Mouse (Mus musculus): Measurements from ENCODE around the gene Fcgr4.

Fcgr4 gene

GRCm38 (mm10) chr1:171011733-171012132 lies 7.0 kb upstream of the Fcgr4 start:
- DNase-seq (ENCODE audit: extremely low spot score): no peak

- no peak for DNase-seq (ENCODE audit: extremely low spot score)
Observed at GRCm38 (mm10) chr1:171016676-171017356, 1.9 kb upstream of the Fcgr4 start.

GRCm38 (mm10) chr1:171017468-171018158 lies 1.1 kb upstream of the Fcgr4 start:
- no peak for DNase-seq (ENCODE audit: extremely low spot score)

- DNase-seq (ENCODE audit: extremely low spot score): no peak
Observed at GRCm38 (mm10) chr1:171019311-171019950, 711 bp downstream of the Fcgr4 start.

- no peak for DNase-seq (ENCODE audit: extremely low spot score)
Observed at GRCm38 (mm10) chr1:171031752-171032151, 13.0 kb downstream of the Fcgr4 start.

- no peak for DNase-seq (ENCODE audit: extremely low spot score)
Observed at GRCm38 (mm10) chr1:171032691-171033090, 14.0 kb downstream of the Fcgr4 start.

GRCm38 (mm10) chr1:171033196-171033595 lies 14.5 kb downstream of the Fcgr4 start:
- peak; percentile 45 for DNase-seq (ENCODE audit: extremely low spot score)

GRCm38 (mm10) chr1:171033756-171034155 lies 15.0 kb downstream of the Fcgr4 start:
- DNase-seq (ENCODE audit: extremely low spot score): peak; percentile 89

- no peak for DNase-seq (ENCODE audit: extremely low spot score)
Observed at GRCm38 (mm10) chr1:171034201-171034600, 15.5 kb downstream of the Fcgr4 start.

GRCm38 (mm10) chr1:171035611-171036010 lies 16.9 kb downstream of the Fcgr4 start:
- no peak for DNase-seq (ENCODE audit: extremely low spot score)

GRCm38 (mm10) chr1:171036550-171037324 lies 18.0 kb downstream of the Fcgr4 start:
- DNase-seq (ENCODE audit: extremely low spot score): peak; percentile 91

GRCm38 (mm10) chr1:171037861-171038721 lies 19.4 kb downstream of the Fcgr4 start:
- peak; percentile 93 for DNase-seq (ENCODE audit: extremely low spot score)

GRCm38 (mm10) chr1:171039135-171039534 lies 20.4 kb downstream of the Fcgr4 start:
- no peak for DNase-seq (ENCODE audit: extremely low spot score)

GRCm38 (mm10) chr1:171039880-171040279 lies 21.2 kb downstream of the Fcgr4 start:
- DNase-seq (ENCODE audit: extremely low spot score): no peak

GRCm38 (mm10) chr1:171043594-171044153 lies 25.0 kb downstream of the Fcgr4 start:
- no peak for DNase-seq (ENCODE audit: extremely low spot score)

- DNase-seq (ENCODE audit: extremely low spot score): peak; percentile 95
Observed at GRCm38 (mm10) chr1:171044365-171045078, 25.8 kb downstream of the Fcgr4 start.

- no peak for DNase-seq (ENCODE audit: extremely low spot score)
Observed at GRCm38 (mm10) chr1:171045079-171045465, 26.4 kb downstream of the Fcgr4 start.

- no peak for DNase-seq (ENCODE audit: extremely low spot score)
Observed at GRCm38 (mm10) chr1:171046501-171046900, 27.8 kb downstream of the Fcgr4 start.

GRCm38 (mm10) chr1:171049263-171049662 lies 30.5 kb downstream of the Fcgr4 start:
- no peak for DNase-seq (ENCODE audit: extremely low spot score)

GRCm38 (mm10) chr1:171050774-171051173 lies 32.1 kb downstream of the Fcgr4 start:
- no peak for DNase-seq (ENCODE audit: extremely low spot score)

Data from embryo, embryonic 9.5 days (tissue).